Mouse (Mus musculus) heart, postnatal 0 days (tissue): Measurements from ENCODE around the gene Fat3.

Source experiments
- CTCF ChIP-seq: IDR thresholded peaks from 2 replicates; pipeline ENCODE4 v1.5.1; 2016; ENCODE audit warnings: antibody characterized with exemption, control low read depth, low read depth
- EP300 ChIP-seq: IDR thresholded peaks from 2 replicates; pipeline ENCODE4 v1.6.1; 2016; ENCODE audit warnings: antibody characterized with exemption, low read depth

DNA sequence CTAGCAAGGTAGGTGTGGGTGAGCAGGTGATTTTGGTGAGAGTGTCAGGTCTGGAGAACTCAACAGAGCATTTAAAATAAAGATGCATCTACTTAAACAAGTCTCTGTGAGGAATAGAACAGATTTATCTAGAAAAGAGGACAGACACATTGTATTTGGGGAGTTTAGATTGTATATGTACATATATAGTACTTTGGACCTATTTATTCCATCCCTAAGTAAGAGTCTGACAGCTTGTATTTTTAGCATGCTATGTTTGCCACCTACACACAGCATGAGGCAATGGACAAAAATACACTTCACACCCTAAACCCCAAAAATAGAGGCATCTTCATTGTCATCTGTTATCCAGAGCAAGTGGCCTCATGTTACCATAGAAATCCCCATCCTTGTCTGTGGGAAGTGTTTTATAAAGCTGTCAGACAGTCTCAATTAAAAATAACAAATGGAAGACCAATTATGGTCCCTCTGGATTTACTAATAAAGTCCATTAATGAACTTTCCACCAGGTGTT, 218.7 kb downstream of the Fat3 start:
- TF ChIP-seq CTCF (no peak), EP300 (no peak)
